Mouse (Mus musculus) CD4-positive, CD25-positive, alpha-beta regulatory T cell, adult 4 months (primary cell): Measurements from ENCODE around the gene Clba1. TPM values are rescaled to one million over a fixed set of nuclear protein-coding genes. Genes with fewer than 3 reads are reported as not detected.

Source experiments
- ATAC-seq: one replicate; pipeline ENCODE4 v1.8.0; 2017
- polyA plus RNA-seq, 2 experiments: library from polyadenylated mRNA; unstranded; fragments of 100-300 nt; shearing (Covaris generic); gene quantifications; one replicate each; pipeline ENCODE4 v1.2.1; 2017

Gene Clba1
- under 1 TPM in 1 of 2 experiments, not detected in 1; 0.22 TPM for polyA plus RNA-seq

DNA sequence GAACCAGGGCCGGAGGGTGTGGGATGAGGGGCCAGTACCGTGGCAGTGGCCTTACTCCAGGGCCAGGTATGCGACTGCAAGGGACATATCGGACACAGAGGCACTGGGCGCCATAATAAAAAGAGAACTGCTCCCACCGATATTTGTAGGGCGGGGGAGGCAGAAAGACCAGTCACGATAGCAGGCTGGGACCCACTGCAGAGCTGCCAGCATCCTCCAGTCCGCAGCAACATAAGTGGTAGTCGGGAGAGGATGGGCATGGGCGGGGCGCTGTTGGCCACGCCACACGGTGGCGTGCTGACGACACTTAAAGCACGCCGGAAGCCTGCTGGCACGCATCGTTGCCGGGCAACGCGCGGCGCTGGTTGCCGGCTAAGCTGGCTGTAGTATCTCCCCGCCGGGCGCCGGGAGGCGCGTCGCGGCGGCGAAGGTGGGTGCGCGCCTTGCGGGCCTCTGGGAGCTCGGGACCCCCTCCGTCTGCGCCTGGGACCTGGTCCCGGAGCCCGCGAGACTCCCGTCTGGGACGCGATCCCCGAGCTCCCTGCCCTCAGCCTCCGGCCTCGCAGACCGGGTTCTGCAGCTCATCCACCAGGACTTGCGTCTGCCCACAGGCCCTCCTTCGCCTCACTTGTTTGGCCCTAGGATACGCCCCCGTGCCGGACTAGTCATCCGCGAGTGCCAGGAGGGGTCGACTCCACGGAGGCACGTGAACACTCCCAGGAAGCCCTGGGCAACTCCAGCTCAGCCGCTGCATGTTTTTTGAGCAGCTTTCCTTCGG is at the start of gene Clba1:
Clba1 (plus strand) TSS at position 351 of the 778 bp plus-strand sequence.
- ATAC-seq: peak; percentile 100

DNA sequence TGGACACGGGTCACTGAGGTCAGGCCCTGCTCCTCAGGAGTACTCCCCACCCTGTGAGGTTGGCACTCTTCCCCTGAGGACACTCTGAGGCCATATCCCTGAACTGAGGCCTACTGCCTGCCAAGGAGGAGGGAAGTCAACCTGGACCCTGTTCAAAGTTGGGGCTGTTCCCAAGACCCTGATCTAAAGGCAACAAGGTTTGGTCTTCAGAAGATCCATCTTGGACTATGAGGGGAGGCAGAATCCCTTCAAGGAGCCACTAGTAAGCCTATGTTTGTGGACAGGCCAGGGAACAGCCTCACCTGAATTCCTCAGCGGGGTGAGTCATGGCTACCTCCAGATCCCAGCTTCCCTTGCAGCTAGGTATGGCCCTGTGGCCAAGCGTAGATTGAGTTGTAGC is 49.3 kb upstream of the Clba1 start:
- ATAC-seq: no peak

DNA sequence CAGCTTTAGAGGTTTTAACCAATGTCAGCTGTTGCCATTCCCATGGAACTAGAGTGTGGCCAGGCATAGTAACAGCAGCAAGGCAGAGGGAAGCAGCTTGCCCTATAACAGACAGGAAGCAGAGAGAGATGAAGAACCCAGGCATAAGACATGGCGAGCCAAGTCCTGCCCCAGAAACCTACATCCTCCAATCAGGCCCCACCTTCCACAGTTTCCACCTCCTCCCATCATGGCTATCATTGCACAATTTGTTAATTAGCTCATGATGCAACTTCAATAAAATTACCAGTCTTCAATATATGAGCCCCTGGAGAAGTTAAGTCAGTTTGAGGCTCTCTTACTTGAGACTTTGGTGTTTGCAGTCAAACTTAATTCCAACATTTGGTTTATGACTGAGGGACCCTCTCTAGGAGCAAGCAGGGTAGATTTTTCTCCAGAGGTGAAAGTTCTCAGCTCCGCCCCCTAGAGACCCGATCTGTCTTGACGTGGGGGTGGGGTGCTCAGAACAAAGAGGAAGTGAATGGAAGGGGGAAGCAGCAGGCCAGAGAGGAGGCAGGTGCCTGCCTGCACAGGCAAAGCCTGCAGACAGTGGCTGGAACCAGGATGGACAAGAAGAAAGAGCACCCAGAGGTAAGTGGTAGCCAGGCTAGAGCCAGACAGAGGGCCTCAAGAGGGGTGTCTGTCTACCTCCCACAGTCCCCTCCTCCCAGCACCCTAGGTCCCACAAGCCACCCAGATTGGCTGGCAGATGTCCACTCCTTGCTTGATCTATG is 48.4 kb upstream of the Clba1 start, which contains the start of gene Pld4:
Pld4 (plus strand) TSS at position 502 of the 773 bp plus-strand sequence.
- ATAC-seq: no peak

DNA sequence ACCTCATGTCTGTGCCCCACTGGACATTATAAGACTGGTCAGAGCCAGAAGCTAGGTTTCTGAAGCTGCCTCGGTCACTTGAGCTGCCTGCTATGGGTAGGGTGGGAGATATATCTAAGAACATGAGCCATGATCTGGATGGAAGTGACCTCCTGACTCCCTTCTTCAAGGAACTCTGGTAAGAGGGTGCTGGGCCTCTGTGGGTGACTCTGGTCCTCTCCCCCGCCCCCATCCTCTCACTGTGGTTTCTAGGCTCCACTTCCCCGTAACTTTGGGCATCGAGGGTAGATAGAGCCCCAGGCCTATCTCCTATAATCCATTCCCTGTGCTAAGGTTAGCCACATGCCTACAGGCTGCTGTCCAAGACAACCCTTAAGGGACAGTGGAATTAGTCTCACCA is 47.3 kb upstream of the Clba1 start:
- ATAC-seq: no peak

DNA sequence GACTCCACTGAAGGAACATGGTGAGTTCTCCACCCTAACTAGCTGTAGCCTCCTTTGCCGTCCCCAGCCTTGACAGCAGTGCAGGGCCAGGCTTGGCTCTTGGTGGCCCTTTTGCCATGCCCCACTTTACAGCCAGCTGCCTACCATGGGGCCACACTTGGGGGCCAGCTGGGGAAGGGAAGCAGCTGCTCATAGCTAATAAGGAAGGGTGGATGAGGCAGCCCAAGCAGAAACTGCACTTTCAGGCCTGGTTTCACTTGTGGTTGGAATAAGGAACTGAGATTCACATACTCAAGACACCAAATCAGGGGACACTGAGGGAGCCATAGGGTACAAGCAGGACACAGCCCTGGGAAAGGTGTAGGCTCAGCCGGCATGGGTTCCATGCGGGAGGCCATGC is 46.7 kb upstream of the Clba1 start:
- no peak for ATAC-seq

DNA sequence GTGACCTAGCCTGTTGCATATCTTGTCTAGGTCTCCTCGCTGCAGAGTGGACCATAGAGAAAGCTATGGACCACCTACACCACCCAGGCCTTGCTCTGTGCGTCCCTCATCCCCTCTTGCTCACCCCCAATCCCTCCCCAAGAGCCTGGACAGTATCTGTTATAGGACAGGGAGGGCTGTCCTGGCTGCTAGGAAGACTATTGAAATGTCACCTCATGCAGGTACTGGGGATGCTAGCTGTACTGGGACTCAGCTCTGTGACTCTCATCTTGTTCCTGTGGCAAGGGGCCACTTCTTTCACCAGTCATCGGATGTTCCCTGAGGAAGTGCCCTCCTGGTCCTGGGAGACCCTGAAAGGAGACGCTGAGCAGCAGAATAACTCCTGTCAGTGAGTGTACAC is 45.6 kb upstream of the Clba1 start:
- ATAC-seq: no peak

DNA sequence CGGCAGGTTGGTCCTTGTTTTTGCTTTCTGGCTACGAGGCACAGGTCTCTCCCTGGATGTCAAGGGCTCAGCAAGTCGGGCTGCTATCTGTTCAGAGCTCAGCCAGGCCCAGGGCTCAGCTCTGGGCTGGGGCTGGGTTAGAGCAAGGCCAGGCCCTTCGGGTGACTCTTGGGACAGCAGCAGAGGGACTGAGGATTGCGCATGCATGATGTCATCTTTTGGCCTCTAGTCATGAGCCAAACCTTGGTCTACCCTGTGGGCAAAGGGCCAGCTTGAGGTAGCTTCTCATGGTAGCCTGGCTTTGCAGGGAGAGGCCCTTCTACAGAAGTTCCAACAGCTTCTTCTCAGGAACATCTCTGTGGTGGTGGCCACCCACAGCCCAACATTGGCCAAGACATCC is 44.6 kb upstream of the Clba1 start:
- no peak for ATAC-seq

DNA sequence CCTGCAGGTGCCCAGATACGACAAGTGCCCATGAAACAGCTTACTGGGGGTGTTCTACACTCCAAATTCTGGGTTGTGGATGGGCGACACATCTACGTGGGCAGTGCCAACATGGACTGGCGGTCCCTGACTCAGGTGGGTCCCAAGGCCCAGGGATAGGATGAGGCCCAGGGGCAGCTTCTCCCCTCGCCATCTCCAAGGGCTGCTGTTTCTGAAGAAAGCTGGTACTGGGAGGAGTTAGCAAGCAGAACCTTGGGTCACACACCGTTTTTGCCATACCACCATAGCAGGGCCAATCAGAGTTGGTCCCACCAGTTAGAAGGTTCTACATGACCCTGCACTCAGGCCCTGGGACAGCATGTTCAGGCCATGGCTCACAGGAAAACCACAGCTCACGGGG is 43.7 kb upstream of the Clba1 start:
- no peak for ATAC-seq

DNA sequence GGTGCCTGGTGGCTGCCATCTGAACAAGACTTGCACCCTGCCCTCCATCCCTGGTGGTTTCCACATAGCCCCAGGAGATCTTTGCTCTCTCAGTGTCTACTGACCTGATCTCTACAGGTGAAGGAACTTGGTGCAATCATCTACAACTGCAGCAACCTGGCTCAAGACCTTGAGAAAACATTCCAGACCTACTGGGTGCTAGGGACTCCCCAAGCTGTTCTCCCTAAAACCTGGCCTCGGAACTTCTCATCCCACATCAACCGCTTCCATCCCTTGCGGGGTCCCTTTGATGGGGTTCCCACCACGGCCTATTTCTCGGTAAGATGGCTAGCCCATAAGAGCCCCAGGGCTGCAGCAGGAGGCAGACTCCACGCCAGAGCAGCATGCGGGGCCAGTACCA is 42.2 kb upstream of the Clba1 start:
- ATAC-seq: no peak

DNA sequence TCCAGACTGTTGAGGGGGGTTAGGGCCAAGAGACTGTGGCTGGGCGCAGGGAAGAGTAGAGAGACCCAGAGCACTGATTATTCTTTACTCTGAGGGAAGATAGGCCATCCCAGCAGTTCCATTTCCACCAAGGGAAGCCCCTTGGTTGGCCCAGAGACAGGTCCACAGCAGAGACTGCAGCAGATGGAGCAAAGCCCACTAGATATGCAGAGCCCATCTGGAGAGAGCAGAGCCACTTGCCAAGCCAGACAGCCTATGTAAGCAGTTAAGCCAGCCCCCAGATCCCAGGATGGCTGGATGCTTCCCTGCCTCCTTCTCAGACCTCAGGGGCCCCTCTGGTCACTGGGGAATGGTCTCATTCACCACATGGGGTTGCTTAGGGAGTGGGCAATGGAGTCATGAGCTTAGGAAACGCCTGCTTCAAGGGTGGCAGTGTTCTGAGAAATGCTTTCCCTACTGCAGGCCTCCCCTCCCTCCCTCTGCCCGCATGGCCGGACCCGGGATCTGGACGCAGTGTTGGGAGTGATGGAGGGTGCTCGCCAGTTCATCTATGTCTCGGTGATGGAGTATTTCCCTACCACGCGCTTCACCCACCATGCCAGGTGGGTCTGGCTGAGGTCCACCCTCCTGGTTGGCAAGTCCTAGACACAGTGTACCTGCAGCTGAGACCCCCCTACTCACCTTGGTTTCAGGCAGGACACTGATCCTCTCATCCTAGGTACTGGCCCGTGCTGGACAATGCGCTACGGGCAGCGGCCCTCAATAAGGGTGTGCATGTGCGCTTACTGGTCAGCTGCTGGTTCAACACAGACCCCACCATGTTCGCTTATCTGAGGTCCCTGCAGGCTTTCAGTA is 41.5 kb upstream of the Clba1 start:
- no peak for ATAC-seq

DNA sequence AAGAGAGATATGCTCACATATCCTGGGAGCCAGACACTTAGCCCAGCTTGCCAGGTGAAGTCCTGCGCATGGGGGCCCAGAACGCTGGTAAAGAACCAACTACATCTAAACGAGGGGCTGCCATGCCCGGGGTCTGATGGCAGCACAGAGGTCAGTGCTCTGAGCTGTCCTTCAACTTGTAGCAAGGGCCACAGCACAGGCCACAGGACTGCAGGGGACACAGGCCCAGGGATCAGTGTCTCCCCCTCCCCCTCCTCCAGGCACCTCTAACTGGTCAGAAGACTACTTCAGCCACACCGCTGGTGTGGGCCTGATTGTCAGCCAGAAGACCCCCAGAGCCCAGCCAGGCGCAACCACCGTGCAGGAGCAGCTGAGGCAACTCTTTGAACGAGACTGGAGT is 40.6 kb upstream of the Clba1 start:
- ATAC-seq: no peak

DNA sequence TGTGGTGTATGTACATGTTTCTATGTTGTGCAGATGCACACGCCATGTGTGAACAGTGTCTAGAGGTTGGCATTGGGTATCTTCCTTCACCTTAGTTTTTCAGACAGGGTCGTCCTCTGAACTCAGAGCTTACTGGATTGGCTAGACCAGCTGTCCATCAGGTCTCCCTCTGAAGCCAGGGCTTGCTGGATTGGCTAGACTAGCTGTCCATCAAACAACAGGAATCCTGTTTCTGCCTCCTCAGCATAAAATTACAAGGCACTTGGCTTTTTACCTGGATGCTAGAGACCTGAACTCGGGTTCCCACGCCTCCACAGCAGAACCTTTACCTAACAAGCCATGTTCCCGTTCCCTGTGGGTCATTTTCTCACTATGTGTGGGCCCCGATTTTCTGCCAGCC is 39.7 kb upstream of the Clba1 start:
- no peak for ATAC-seq

DNA sequence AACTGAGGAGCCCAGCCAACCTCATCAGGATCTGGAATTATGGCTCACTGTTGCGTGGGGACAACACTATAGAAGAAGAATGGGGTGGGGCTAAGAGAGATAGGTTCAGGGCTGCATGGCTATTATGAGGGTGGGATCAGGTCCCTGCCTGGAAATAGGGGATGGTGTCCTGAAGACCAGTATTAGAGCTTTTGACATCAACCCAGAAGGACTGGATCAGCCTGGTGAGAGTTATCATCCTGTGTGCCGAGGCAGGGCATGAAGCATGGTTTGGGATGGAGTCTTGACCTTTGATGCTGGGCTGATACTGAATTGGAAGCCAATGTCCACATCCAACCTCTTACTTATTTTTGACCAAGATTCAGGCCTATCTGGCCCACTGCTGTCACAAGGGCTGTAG is 39.0 kb upstream of the Clba1 start:
- ATAC-seq: no peak

DNA sequence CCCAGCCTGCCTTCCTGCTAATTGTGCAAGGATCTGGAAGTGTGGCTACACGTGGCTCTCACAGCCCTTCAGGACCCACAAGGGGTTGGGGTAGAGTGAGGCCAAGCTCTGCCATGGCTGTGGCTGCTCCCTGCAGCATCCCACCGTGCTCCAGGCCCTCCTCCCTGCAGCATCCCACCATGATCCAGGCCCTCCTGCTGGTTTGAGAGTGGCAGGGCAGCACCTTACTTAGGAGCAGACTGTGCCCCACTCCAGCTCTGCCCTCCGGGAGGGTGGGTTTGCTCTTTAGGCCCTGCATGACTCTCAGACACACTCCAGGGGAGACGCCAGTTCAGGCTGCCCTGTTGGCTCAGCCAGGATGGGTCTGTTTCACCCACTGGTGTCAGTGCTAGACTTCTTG is 38.3 kb upstream of the Clba1 start:
- ATAC-seq: no peak

DNA sequence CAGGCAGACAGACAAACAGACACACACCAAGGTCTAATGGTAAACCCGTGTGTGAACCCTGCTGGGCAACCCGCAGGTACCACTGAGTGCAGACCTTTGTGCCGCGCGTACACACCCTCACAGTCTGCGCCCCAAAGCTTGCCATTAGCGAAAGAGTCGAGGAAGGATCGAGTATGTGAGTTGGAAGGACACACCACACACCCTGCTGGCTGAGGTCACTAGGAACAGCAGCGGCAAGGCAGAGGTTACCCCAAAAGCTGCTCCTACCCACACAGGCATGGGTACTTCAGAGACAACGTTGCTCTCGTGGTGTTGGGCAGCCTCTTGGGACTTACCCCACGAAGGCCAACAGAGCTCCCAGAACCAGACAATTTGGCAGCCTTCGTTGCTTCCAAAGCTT is 36.4 kb upstream of the Clba1 start:
- no peak for ATAC-seq

DNA sequence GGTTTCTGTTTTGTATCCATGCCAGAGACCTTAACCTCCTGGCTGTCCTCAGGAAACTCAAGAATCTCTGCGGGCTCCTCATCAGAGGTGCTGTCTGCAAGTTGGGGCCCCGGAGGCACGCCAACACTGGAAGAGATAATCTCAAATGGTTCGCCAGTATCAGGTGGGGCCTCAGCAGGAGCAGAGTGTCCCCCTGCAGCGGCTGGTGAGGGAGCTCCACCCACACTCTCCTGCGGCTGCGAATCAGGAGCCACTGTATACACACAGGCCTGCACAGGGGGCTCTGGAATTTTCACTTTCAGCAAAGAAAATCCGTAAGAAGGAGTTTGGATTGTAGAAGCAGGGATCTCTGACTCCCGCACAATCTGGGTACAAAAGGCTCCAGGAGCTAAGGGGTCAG is 35.4 kb upstream of the Clba1 start:
- ATAC-seq: no peak

DNA sequence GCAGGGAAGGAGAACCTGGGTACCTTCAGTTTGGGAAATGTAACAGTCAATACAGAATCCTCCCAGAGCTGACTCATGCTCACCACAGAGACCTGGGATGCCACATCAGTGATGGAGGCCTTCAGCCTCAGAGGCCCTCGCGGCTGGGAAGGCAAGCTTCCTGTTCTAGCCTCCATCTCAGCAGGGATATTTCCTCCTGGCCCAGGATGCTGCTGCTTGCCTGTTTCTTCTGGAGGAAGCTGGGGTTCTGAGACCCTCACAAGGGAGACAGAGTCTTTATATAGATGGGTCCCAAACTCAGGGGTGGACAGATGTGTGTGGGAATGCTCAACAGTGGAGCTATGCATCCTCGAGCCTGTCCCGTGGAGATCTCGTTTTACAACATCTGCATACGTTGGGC is 34.7 kb upstream of the Clba1 start:
- ATAC-seq: no peak

DNA sequence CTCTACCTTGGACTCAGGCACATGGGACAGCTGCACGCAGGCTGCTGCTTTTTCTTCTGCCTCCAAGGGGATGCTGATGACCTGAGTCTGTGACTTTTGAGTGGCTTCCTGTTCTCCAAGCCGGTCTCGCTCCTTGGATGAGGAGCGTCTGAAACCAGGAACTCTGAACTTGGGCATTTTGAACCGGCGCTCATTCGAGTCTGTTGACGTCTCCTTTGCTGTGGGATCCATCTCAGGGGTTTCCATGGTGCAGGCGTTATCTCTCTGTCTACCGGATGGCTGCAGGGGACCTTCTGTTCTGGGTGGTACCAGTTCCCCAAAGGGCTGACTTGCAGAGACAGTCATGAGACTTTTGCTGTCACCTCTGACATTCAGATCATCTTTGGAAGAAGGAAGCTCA is 34.3 kb upstream of the Clba1 start:
- no peak for ATAC-seq

DNA sequence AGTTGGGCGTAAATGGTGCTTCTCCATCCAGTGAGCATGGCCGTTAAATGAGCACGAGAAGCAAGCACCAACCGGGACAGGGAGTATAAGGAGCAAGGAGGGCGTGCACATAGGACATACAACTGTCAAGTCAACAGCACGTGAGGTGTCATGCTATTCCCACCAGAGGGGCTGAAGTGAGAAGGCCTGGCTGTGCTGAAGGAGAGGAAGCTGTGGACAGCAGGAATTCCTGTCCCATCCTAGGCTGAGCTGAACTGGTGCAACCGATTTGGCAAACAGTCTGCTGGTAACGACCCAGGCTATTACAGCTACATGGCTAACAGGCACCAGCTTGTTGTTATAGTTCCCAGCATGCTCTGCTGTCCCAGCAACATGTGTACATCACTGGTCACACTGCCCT is 17.7 kb upstream of the Clba1 start:
- no peak for ATAC-seq

DNA sequence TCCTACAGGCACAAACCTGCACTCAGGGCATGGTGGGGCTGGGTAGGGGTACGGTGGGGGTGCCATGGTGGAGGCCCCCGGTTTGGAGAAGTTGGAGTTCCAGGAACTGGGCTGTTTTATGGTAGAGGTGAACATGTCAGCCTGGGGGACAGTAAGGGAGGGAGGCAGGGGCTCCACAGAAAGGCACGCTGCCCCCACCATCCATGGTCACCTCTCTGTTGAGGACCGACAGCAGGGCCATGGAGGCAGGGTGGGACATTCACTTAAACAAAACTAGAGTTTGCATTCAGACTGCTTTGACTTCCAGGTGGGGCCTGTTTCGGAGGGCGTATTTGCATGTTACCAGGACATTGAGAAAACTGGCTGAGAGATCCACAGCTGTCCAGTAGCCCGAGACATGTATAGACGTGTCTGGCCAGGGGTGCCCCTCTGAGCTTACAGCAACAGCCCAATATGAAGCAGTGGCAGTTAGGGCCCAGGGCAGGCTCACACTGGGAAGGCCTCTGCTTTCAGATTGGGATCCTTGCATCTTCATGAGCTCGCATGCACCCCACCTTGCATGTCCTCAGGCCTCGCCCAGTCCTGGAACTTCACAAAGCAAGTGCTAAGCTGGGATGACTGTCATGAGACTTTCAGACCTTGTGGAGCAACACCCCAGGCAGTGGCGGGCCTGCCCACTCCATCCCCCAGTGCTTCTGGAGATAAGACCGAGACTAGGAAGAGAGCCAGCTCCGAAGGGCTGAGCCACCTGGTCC is 15.0 kb upstream of the Clba1 start:
- ATAC-seq: no peak

DNA sequence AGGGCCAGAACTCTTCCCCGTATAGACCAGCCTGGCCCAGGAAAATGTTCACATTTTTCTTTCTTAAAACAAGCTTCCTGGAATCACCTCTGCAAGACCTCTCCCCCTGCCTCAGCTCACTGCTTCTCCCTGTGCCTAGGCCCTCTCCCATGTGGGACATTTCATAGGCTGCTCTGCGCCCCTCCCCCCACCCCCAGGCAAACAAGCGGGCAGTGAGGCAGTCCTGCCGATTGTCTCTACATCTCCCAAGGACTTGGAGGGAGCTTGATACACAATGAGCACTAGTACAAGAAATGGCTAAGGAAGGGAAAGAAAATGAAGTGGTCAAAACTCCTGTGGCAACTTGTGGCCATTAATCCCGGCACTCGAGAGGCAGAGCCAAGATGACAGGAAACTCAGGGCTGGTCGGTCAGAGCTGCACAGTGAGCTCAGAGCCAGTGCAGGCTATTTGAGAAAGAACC is 14.4 kb upstream of the Clba1 start:
- ATAC-seq: no peak

DNA sequence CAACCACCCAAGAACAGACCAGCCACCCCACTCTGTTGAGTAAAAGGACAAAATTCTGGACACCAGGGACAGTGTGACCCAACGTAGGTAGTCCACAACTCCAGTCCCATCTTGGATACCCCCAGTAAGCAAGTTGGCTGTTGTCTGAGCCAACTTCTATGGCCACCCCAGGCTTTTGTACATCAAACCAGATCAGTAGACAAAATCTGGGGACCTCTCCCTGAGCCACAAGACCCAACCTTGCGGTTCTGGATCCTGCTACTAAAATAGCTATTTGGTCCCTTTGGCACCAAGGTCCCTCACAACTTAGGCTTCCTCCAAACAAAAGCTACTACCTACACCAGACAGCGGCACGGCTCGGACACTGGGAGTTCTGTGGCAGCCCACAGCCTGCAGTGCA is 13.7 kb upstream of the Clba1 start:
- no peak for ATAC-seq
